Mouse (Mus musculus) embryo, embryonic 10 days (tissue): Measurements from ENCODE around the gene Cd300lf.

Source experiments
- DNase-seq: peaks from one replicate; pipeline ENCODE4 v3.0.0-alpha.2; 2015; ENCODE audit warnings: low spot score

Gene Cd300lf

DNA sequence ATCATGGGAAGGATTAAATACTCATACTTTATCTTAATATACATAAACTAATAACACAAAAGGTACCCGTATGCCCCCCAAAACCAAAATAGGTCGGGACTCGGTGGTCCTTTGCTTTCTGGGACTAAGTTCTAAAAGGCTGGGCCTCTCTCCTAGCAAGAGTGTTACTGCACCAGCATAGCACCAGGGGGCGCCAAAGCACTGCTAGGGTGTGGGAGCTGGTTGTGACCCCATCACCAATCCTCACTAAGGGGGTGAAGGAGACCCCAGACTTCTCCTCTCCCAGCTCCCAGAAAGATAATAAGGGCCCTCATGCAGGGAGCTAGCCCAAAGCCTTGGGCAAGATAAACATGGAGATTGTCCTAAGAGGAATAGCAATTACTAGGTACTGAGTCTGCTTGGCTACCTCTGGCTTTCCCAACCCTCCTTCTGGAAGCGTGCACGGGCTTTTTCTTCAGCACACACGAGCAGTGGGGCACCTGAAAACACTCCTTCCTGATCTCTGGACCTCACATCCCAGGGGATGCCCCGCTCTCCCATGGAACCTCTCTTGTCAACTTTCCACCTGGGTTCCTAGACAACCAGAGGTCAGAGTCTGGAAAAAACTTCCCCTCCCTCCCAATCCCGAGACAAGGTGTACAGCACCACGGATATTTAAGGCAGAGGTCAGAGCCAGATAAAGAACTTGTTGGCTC, 27.2 kb upstream of the Cd300lf start:
- DNase-seq = peak; percentile 89

GRCm38 (mm10) chr11:115160016-115160797, 26.4 kb upstream of the Cd300lf start:
- peak; percentile 59 for DNase-seq

DNA sequence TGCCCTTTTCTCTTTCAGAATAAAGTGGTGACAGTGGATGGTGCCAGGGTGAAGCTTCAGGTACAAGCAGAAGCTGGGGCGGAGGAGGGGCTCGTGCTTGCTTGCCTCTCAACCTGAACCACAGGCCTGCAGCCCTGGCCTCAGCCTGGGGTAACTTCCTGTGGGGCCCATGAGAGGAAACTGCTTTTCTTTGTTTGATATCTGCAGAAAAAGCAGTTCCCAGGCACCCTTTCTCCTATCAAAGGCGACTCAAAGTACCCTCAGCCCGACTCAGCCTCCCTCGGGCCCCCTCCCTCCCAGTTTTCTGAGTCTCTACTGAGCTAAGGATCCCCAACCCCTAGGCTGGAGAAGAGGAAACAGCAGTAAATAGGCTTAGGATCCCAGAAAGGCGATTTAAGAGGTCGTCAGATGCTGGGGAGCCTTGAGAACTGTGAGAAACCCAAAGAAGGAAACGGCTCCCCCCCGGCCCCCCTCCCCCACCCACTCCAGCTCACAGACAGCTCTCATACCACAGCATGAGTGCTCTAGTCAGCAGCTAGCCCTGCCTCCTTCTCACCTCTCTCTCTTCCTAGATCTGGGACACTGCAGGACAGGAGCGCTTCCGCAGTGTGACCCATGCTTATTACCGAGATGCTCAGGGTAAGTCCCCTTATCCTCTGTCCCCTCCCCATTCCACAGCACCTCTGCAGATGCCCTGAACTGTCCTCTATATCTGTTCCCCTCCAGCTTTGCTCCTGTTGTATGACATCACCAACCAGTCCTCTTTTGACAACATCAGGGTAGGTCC, 24.3 kb upstream of the Cd300lf start:
- DNase-seq = no peak

DNA sequence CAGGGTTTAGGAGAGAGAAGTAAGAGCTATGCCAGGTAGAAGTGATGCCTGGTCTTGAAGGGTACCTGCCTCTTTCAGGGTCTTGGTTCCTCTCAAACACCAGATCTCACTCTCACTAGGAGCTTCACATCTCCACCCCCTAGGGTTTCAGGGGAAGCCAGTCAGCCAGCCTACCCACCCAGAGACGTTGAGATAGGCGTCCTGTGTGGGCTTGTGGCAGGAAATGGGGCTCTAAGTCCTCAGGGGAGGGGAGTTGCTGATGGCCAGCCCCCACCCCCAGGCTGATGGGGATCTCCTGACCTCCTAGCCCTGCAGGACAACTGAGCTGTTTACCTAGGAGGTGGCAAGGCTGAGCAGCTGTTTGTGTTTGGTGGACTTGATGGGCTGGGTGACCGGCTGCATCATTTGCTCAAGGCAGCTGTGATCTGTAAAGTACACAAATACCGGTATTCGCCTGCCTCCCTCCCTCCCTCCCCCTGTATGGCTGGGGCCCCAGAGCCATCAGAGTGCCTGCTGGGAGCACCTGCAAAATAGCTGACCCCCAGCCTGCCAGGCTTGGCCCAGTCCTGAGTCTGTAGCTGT, 21.4 kb upstream of the Cd300lf start:
- no peak for DNase-seq

DNA sequence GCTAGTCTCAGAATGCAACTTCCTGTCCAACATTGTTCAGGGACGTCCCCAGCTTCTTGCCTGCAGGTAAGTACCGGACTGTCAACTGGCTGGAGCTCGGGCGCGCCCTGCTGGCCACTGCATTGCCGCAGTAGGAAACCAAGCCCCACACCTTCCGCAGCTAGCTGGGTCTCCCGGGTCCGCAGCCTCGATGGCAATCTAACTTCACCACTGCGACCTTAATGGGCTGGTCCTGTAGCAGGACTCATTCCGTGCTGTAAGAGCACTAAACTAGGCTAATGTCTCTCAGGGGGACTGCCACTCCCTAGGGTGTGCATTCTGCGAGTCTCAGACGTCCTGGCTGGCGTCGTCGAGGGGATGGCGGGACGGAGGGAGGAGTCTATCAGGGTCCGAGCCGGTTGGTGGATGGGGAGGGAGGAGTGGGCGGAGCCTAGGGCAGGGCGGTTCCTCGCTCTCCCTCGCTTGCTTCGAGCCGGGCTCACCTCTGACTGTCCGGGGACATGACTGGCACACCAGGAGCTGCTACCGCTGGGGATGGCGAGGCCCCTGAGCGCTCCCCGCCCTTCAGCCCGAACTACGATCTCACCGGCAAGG, 20.0 kb upstream of the Cd300lf start:
- peak; percentile 88 for DNase-seq

GRCm38 (mm10) chr11:115153088-115153487, 19.3 kb upstream of the Cd300lf start:
- no peak for DNase-seq

DNA sequence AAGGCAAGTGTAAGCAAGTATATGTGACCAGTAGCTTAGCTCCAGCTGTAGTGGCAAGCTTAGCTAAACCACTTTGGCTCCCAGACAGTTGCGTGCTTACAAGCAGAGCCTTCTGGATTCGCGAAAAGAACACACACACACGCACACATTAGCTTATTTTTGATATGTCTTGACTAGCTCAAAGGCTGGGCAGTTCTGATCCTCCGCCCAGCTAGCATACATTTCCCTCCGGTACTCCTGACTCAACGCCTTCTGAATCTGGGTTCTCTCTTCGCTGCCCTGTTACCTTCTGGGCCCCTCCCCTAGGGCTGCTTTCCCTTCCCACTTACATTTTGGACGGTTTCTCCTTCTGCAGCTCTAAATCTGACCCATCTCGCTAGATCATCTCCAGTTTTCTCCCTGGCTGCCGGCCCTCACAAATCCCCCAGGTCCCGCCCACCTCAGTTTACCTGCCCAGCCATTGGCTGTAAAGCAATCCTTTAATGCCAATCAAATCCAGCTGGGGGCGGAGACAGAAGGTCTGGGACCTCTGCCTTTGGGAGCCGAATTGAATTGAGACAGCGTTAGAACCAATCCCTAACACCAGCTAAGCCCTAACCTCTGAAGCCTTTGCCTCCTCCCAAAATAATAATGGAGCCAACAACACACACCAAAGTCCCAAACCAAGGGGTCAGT, 18.1 kb upstream of the Cd300lf start:
- peak; percentile 90 for DNase-seq

DNA sequence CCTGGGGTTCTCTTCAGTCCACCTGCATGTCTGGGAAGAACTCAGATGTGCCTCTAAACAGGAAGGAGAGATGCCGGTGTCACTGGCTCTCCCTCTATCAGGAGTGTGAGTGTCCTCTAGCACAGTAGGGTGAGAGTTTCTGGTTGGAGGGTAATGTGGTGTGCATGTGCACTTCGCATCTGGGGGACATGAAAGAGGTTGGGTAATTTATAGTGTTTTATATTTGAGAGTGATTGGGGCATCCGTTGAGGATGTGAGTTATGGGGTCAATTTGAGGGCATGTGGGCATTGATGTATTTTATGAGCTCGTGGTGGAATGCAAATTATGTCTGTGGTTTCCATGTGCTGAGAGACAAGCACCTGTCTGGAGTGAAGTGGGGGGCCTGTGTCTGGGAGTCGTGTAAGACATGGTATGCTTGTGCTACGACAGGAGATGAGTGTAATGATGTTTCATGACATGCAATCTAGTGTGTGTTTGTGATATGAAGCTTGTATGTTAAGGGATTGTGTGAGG, 17.0 kb upstream of the Cd300lf start:
- DNase-seq = no peak

- DNase-seq = no peak
These were observed 14.0 kb upstream of the Cd300lf start for GRCm38 (mm10) chr11:115147813-115148212.

DNA sequence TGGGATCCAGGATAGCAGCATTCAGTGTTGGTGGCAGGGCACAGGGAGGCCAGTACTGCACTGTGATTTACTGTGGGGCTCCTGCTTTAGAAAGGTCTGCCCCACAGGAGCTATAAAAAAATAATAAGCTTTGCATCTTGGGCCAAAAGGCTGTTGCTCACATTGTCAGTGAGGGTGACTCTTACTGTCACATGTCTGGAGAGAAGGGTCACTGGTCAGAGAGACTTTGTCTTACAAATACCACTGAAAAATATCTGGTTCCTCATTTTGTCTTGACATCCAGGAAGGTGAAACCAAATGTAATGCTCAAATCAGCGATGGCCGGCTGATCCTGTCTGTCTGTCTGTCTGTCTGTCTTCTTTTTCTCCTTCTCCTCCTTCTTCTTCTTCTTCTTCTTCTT, 8.2 kb upstream of the Cd300lf start:
- no peak for DNase-seq

DNA sequence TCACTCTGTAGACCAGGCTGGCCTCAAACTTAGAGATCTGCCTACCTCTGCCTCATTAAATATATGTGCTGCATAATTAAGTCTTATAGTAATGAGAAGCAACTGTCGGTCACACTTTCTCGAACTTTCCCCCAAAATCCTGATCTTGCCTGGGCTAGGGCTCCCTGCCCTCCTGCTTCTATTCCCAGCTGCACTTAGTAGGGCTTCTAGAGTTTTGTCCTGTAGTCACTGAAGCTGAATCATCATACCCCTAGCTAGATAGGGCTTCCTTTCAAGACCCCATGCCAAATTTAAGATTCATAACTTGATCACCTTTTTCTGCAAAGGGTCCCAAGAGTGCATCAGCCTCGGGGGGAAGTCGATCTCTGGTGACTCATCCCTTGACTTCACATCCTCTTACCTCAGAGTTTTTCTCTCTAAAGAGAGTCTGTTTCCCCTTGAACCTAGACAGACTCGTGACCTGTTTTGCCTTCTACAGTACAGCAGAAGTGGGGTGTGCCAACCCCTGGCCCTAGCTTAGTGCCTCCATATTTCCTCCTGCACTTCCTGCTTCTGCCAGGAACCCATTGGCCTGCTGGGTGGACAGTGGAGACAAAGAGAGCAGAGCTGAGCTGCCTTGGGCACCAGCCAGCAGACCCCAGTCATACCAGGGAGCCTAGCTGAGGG, 4.9 kb upstream of the Cd300lf start:
- DNase-seq = no peak

GRCm38 (mm10) chr11:115131768-115132381, 1.9 kb downstream of the Cd300lf start:
- no peak for DNase-seq

DNA sequence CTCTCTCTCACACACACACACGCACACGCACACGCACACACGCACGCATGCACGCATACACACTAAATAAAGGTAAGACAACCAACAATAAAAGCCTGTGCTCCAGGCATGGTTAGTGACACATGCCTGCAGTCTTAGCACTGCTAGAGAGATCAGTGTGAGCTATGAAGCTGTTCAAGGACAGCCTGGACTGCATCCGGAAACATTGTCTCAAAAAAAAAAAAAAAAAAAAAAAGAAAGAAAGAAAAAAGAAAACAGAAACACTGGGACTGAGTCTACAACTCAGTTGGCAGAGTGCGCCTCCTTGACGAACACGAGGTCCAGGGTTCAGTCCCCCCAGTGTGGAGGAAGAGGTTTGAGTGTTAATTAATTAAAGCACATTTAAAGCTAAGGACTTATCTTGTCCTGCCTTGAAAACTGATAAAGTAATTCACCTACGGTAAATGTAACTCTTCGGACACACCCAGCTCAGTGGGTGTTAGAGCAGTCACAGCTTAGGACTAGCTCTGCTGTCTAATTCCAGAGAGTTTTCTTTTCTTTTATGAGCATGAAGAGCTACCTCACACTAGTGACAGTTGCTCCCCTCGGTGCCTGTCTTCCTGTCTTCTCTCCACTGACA, 4.2 kb downstream of the Cd300lf start:
- no peak for DNase-seq

- DNase-seq = no peak
These were observed 5.3 kb downstream of the Cd300lf start for GRCm38 (mm10) chr11:115128483-115128882.

- DNase-seq = no peak
These were observed 14.4 kb downstream of the Cd300lf start for GRCm38 (mm10) chr11:115119409-115119808.

DNA sequence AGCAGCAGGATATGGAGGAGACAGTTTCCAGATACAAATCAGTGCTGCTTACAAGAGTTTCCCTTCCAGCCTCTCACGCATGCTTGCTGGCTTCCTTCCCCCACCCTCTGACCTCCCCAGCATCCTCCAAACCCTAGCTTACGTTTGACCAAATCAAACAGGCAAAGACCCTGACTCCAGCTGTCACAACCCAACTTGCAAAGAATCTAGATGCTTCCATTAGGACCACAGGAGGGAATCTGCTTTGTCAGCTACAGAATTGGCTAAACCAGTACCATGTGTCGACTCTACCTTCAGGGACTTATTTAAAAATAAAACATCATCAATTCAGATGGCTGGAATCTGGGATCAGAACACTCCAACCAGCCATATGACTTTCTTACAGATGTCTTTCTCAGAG, 21.6 kb downstream of the Cd300lf start:
- no peak for DNase-seq

DNA sequence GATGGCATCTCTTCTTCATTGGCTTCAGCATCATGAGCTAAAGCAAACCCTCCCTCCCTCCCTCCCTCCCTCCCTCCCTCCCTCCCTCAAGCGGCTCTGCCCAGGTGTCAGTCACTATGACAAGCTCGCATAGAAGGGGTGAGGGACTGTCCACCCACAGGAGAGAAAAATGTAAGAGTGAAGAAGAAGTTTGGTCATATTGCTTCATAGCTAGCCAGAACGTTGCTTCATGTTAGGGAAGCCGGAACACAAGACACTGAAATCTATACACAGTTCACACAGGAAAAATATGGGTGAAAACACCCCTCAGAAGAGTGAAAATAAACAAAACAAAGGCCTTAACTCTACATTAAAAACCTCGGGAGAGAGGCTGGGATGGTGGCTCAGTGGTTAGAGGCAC, 23.5 kb downstream of the Cd300lf start:
- DNase-seq = no peak

DNA sequence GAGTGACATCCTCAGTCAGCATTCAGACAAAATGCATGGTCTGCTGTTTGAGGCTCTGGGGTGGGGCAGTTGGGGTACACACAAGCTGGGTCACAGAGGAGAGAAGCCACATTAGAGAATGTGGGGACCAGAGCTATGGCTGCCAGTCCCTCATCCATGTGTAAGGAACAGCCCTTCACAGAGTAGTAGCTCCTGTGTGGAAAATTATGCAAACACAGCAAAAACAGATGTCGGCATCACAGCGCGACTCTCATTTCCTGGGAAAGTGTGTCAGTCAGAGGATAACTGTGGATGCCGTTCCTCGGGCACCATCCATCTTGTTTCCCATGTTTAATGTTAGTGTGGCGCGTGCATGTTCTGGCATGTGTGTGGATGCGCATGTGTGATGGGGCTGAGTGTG, 25.6 kb downstream of the Cd300lf start:
- DNase-seq = no peak

DNA sequence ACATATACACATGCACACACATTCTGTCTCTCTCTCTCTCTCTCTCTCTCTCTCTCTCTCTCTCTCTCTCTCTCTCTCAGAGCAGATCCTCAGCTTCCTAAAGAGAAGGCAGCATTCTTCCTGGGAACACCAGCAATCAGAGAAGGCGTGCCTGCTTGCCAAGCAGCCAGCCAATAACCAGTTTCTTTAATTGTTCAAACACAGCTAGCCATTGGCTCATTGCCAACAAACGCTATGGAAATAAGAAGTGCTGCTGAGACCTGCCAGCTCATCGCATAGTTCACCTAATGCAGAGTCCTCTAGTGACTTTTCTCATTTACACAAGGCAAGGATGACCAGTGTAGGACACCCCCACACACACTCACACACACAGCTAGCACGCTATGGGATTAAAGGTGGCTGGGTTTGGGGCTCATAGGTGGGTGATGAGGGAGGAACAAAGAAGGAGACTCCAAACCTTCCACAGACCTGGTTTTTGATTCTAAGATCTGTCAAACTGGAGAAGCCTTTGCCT, 26.3 kb downstream of the Cd300lf start:
- DNase-seq = no peak

- DNase-seq = no peak
These were observed 27.2 kb downstream of the Cd300lf start for GRCm38 (mm10) chr11:115106638-115107037.
